Mouse (Mus musculus): Measurements from ENCODE around the gene F2rl1. TPM values are rescaled to one million over a fixed set of nuclear protein-coding genes. Genes with fewer than 3 reads are reported as not detected.

F2rl1 gene
- polyA plus RNA-seq, 1 experiment from 2014 or later, result 0.11 TPM

DNA sequence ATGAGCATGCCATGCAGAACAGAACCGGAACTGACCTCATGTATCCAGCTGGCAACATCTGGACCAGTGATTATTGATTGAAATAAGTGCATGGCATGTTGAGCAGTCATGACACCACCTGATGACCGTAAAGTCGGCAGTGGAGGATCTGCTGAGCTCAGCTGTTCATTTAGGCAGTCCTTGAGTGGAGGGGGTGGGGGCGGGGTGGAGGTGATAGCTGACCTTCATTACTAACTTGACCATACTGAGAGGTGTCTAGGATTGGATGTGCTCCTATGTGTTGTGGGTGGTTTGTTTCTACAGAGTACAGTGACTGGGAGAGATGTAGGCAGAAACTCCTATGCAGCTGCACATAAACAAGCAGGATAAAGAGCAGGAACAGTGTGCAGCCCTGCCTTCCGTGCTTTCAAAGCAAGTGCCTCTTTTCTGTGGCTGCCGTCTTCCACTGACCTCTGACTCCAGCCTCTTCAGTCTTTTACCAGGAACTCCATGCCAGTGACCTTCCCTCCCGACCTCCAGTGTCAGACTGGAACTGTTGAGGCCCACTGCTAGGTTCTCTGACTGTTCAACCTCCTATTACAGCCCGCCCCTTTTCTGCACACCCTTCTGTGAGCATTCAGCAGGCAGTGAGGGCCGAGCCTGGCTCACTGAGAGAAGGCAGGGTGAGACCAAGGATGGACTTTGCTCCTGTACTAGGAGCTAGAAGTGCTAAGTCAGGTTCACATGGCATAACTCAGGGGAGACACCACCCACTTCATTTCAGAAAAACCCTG, 6.4 kb upstream of the F2rl1 start:
- Histone ChIP-seq H3K4me2 (replicated peaks) (no peak overlapping the region), H3K27ac (no peak overlapping the region), H3K4me3 (no peak overlapping the region), H3K27me3 (replicated peaks) (peaks cover 7% of the 10 kb centered on the region), H3K4me1 (peaks cover 22% of the 10 kb centered on the region), H3K36me3 (no peaks in the 10 kb centered on the region), H3K9ac (no peak overlapping the region), H3K9me3 (no peaks in the 10 kb centered on the region)
- 23% methylated on average over 9 of the region's 9 CpGs for WGBS
- no peak for ATAC-seq (ENCODE audit: low FRiP score, low read depth)

DNA sequence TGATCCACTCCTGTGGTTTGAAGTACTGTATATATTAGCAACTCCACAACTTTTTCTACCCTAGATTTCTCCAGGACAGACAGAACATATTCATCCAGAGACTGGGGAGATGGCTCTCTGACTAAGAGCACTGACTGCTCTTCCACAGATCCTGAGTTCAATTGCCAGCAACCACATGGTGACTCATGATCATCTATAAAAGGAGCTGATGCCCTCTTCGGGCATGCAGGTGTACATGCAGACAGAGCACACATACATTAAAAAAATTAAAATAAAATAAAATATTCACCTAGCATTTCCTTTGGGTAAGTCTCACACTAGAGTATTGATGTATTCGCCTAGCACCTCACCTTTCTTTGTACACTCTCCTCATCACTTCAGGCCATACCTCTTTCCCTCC, 4.2 kb upstream of the F2rl1 start:
- 89% methylated on average over 2 of the region's 2 CpGs for whole genome bisulfite sequencing
- Histone ChIP-seq H3K9me3 (no peaks in the 10 kb centered on the region), H3K9ac (no peak overlapping the region), H3K4me3 (no peak overlapping the region), H3K36me3 (no peaks in the 10 kb centered on the region), H3K27me3 (replicated peaks) (peaks cover 28% of the 10 kb centered on the region), H3K27ac (no peak overlapping the region), H3K4me1 (peaks cover 19% of the 10 kb centered on the region), H3K4me2 (replicated peaks) (no peak overlapping the region)
- ATAC-seq (ENCODE audit: low FRiP score, low read depth), result no peak

DNA sequence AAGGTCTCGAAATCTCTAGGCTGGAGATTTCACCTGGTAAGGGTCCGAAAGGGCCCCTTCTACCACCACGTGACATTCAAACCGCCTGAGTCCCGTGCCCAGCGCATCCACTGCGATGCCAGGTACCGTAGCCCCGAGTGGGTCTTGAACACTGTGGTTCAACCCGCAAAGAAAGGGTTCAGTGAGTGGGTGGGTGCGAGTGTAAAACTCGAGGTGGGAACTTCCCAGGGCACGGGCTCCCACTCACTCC, 678 bp downstream of the F2rl1 start:
- H3K27ac ChIP-seq, result no peak overlapping the region
- 0 out of 2 replicates have a peak, but pooled peaks have one; percentile 53 for ATAC-seq (ENCODE audit: low FRiP score, low read depth)
- H3K27me3 ChIP-seq (replicated peaks), result peaks cover 40% of the 10 kb centered on the region
- WGBS, result under 1% methylated on average over 13 of the region's 13 CpGs
- H3K36me3 ChIP-seq, result no peaks in the 10 kb centered on the region
- H3K4me3 ChIP-seq, result peak overlapping the region; percentile 24
- H3K4me1 ChIP-seq, result peaks cover 13% of the 10 kb centered on the region
- peak overlapping the region; percentile 75 for H3K4me2 ChIP-seq (replicated peaks)
- no peak overlapping the region; the same call in 1 of the 2 replicates for H3K9ac ChIP-seq
- no peaks in the 10 kb centered on the region for H3K9me3 ChIP-seq

DNA sequence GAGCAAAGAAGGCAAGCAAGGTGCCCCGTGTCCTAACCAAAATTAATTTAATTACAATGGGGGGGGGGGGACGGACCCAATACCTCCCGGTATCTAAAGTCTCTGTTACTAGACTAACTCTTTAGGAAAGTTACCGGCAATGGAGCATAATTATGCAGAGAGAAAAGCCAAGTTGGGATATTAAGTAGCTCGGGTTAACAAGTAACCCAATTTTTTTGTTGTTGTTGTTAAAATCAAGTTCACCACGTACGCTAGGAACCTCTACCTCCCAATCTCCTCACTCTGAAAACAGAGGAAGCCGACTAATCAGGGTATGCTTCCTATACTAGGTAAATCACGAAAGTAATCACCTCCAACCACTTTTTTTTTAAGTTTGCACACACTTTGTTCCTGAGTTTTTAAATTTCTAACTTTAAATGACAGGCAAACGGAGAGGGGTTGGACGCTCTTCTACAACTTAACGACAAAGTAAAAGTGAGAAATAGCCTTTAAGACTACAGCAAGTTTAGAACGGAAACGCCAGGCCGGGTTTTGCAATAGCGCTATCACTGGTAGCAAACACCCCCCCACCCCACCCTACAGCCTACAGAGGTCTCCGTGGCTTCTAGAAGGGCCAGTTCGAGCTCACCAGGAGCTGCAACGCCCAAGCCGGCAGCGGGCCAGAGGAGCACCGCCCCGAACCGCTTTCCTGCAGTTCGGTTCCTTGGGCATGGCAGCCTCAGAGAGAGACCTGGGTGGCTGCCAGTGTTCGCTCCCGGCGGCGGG, 1.2 kb downstream of the F2rl1 start:
- Histone ChIP-seq H3K36me3 (no peaks in the 10 kb centered on the region), H3K27me3 (replicated peaks) (peaks cover 40% of the 10 kb centered on the region), H3K4me1 (peaks cover 13% of the 10 kb centered on the region), H3K27ac (no peak overlapping the region), H3K4me3 (peak overlapping the region; percentile 24), H3K9me3 (no peaks in the 10 kb centered on the region), H3K4me2 (replicated peaks) (peak overlapping the region; percentile 75), H3K9ac (no peak overlapping the region; the same call in 1 of the 2 replicates)
- ATAC-seq (ENCODE audit: low FRiP score, low read depth), result no peak
- 2% methylated on average over 29 of the region's 29 CpGs for WGBS

DNA sequence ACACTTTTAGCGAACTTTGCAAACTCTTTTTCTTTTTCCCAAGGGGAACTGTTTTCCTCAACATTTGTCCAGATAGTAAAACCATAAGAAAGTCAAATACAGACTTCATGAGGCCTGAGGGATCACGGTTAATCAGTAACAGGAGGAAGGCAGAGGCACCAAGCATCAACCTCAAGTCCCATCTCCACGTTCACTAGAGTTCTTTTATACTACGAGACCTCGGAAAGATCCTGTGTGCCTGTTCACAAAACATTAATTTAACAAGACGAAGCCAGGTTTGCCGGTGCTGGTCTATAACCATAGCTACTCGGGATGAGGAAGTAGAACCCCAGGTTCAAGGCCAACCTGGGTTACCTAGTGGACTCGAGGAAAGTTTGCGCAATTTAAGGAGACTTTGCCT, 2.9 kb downstream of the F2rl1 start:
- Histone ChIP-seq H3K4me2 (replicated peaks) (no peak overlapping the region), H3K27ac (no peak overlapping the region), H3K4me3 (no peak overlapping the region), H3K4me1 (peaks cover 13% of the 10 kb centered on the region), H3K9me3 (no peaks in the 10 kb centered on the region), H3K27me3 (replicated peaks) (peaks cover 40% of the 10 kb centered on the region), H3K9ac (no peak overlapping the region), H3K36me3 (no peaks in the 10 kb centered on the region)
- no peak for ATAC-seq (ENCODE audit: low FRiP score, low read depth)
- WGBS, result 85% methylated on average over 10 of the region's 10 CpGs

DNA sequence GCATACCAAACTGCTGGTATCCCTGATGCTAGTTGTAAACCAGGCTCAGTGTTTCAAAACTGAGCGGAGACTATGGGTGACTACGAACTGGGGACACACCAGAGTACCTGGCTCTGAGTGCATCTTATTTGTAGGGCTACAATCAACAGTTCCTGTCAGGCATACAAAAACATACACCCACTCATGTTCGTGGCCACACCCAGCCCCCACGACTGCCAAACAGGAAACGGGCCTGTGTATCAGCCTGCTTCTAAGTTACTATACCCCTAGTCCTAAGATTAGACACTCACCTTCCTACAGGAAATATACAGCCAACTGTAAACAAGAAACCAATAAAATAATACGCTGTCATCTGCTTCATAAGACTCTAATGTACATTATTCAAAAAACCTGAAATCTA, 4.0 kb downstream of the F2rl1 start:
- no peak for ATAC-seq (ENCODE audit: low FRiP score, low read depth)
- H3K9me3 ChIP-seq, result no peaks in the 10 kb centered on the region
- H3K27ac ChIP-seq, result no peak overlapping the region
- H3K36me3 ChIP-seq, result no peaks in the 10 kb centered on the region
- no peak overlapping the region for H3K4me2 ChIP-seq (replicated peaks)
- no peak overlapping the region for H3K9ac ChIP-seq
- peaks cover 13% of the 10 kb centered on the region for H3K4me1 ChIP-seq
- peaks cover 29% of the 10 kb centered on the region for H3K27me3 ChIP-seq (replicated peaks)
- 87% methylated on average over 6 of the region's 6 CpGs for WGBS
- H3K4me3 ChIP-seq, result no peak overlapping the region

DNA sequence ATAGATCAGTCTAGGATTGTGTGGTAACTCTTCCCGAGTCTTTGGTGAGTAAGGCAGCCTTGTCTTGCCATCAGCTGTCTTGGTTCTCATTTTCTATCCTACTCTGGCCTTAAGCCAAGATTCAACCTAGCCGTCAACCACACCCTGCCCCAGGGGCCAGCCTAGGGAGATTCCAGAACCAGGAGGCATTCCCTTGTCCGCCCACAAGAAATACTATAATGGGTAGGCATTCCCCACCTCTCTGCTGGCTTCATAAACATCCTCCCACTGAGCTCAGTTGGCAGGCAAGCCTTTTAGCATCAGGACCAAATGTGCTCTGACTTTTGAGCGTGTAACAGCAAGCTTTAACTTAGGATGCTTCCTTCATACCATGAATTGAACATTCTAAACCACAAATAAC, 10.3 kb downstream of the F2rl1 start:
- Histone ChIP-seq H3K27me3 (replicated peaks) (no peaks in the 10 kb centered on the region), H3K27ac (no peak overlapping the region), H3K4me1 (no peaks in the 10 kb centered on the region), H3K9me3 (no peaks in the 10 kb centered on the region), H3K4me3 (no peak overlapping the region), H3K9ac (no peak overlapping the region), H3K4me2 (replicated peaks) (no peak overlapping the region), H3K36me3 (no peaks in the 10 kb centered on the region)
- WGBS, result 82% methylated on average over 4 of the region's 4 CpGs
- no peak for ATAC-seq (ENCODE audit: low FRiP score, low read depth)

DNA sequence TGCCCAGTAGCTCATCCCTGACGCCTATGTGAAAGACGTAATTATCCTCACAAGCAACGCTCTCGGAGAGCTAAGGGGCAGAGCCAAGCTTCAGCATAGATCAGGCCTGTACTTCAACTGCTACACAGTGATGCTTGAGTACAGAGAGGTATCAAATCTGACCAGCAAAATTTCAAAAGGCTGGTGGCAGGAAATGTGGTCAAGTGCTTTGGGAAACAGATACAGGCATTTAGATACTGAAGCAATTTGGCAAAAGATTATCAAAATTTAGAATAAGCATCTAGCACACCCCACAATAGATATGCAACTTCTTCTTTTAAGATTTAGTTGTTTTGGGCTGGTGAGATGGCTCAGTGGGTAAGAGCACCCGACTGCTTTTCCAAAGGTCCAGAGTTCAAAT, 15.0 kb downstream of the F2rl1 start:
- 90% methylated on average over 5 of the region's 5 CpGs for WGBS
- no peaks in the 10 kb centered on the region for H3K27me3 ChIP-seq (replicated peaks)
- no peak for ATAC-seq (ENCODE audit: low FRiP score, low read depth)

DNA sequence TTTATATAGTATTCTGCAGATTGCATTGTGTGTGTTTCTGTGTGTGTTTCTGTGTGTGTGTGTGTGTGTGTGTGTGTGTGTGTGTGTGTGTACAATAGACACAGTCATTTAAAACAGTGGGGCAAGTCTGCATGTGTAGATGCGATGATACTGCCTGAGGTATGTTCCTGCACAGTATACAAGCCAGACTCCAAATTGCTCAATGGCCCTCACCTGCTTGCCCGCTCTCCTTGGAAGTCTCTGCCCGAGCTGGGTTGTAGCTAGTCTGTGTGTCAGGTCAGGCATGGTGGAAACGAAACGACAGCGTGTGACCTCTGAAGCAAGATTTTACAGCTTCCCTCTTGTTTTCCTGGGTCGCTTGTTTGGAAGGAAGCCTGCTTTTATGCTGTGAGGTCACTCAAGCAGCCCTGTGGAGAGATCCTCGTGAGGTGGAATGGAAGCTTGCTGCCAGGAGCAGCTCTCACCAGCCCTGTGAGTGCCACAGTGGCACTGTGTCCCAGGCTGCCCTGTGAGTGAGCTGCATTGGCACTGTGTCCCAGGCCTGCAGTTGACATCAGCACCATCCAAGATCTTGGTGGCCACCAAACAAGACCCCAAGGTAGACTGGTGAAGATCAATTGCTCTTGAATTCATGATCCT, 21.6 kb downstream of the F2rl1 start:
- Histone ChIP-seq H3K4me2 (replicated peaks) (no peak overlapping the region), H3K27ac (no peak overlapping the region), H3K4me3 (no peak overlapping the region), H3K9ac (no peak overlapping the region), H3K27me3 (replicated peaks) (no peaks in the 10 kb centered on the region), H3K36me3 (no peaks in the 10 kb centered on the region), H3K9me3 (no peaks in the 10 kb centered on the region), H3K4me1 (no peaks in the 10 kb centered on the region)
- no peak for ATAC-seq (ENCODE audit: low FRiP score, low read depth)
- 69% methylated on average over 8 of the region's 8 CpGs for WGBS

More for the DNA sequence above, 15.0 kb downstream of the F2rl1 start:
- H3K9ac ChIP-seq, result no peak overlapping the region
- no peak overlapping the region for H3K27ac ChIP-seq
- H3K4me2 ChIP-seq (replicated peaks), result no peak overlapping the region
- no peak overlapping the region for H3K4me3 ChIP-seq
- no peaks in the 10 kb centered on the region for H3K4me1 ChIP-seq
- H3K36me3 ChIP-seq, result no peaks in the 10 kb centered on the region
- H3K9me3 ChIP-seq, result no peaks in the 10 kb centered on the region

DNA sequence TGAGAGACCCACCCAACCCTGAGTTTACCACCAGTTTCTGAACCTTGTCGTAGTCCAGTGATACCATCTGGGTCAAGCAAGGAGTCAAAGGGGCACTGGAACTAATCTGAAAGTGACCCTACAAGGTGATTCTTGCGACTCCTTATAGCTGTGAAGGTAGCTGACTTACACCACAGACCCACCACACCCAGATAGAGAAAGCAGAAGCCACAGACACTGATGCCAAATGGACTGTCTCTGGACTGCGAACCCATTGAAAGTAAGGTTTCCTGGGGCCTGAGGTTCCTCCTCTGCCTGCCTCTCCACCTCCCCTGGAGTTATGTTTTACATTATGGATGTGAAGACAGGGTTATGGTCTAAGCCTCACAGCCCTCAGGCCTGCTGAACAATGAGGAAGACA, 28.4 kb downstream of the F2rl1 start:
- no peak overlapping the region for H3K4me3 ChIP-seq
- WGBS, result 84% methylated on average over 3 of the region's 3 CpGs
- H3K4me1 ChIP-seq, result no peaks in the 10 kb centered on the region
- ATAC-seq (ENCODE audit: low FRiP score, low read depth), result no peak
- H3K9ac ChIP-seq, result no peak overlapping the region
- H3K27me3 ChIP-seq (replicated peaks), result no peaks in the 10 kb centered on the region
- no peaks in the 10 kb centered on the region for H3K36me3 ChIP-seq
- no peaks in the 10 kb centered on the region for H3K9me3 ChIP-seq
- H3K27ac ChIP-seq, result no peak overlapping the region
- H3K4me2 ChIP-seq (replicated peaks), result no peak overlapping the region

DNA sequence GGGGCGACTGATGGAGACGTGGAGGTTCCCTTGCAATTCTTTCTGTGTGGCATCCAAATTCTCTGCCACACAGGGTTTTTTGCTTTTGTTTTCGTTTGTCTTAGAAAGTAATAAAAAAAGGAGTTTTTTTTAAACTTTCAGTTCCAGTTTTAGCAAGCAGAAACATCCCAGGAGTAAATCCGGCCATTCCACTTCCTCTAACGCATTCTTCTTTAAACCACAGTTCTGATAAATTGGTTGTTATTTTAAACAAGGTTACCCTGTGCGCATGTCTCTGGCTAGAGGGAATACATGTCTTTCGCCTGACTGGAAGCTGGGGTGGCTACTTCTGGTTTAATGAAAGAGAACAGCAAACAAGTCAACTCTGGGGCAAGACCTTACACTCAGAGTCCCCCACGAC, 30.2 kb downstream of the F2rl1 start:
- Histone ChIP-seq H3K9ac (no peak overlapping the region), H3K9me3 (no peaks in the 10 kb centered on the region), H3K36me3 (no peaks in the 10 kb centered on the region), H3K4me1 (no peaks in the 10 kb centered on the region), H3K27me3 (replicated peaks) (no peaks in the 10 kb centered on the region), H3K27ac (no peak overlapping the region), H3K4me2 (replicated peaks) (no peak overlapping the region), H3K4me3 (no peak overlapping the region)
- ATAC-seq (ENCODE audit: low FRiP score, low read depth), result no peak
- 74% methylated on average over 8 of the region's 8 CpGs for WGBS

DNA sequence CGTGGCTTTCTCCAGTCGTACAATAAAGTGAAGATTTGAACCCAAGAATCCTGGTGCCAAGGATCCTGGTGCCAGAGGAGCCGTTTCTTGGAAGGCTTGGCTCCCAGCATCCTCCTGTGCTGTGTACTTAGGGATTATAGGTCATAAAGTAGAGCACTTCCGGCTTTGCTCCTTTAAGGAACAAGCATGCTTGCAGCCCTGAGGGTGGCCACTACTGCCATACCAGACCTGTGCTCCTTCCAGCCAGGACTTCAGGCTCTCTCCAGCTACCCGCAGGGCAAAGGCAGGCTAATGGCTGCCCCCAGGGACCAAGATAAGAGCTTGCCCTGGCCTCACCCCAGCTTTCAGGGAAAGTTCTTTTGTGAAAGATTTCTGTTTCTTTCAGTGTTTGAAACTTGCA, 31.7 kb downstream of the F2rl1 start:
- Histone ChIP-seq H3K4me2 (replicated peaks) (no peak overlapping the region), H3K9me3 (no peaks in the 10 kb centered on the region), H3K36me3 (no peaks in the 10 kb centered on the region), H3K4me1 (no peaks in the 10 kb centered on the region), H3K9ac (no peak overlapping the region), H3K27ac (no peak overlapping the region), H3K4me3 (no peak overlapping the region), H3K27me3 (replicated peaks) (no peaks in the 10 kb centered on the region)
- ATAC-seq (ENCODE audit: low FRiP score, low read depth), result no peak
- 74% methylated on average over 5 of the region's 5 CpGs for WGBS

Data from neural tube, embryonic 12.5 days (tissue).